ENCODE assay signal across 12 mouse cellular contexts in the genomic region with DNA sequence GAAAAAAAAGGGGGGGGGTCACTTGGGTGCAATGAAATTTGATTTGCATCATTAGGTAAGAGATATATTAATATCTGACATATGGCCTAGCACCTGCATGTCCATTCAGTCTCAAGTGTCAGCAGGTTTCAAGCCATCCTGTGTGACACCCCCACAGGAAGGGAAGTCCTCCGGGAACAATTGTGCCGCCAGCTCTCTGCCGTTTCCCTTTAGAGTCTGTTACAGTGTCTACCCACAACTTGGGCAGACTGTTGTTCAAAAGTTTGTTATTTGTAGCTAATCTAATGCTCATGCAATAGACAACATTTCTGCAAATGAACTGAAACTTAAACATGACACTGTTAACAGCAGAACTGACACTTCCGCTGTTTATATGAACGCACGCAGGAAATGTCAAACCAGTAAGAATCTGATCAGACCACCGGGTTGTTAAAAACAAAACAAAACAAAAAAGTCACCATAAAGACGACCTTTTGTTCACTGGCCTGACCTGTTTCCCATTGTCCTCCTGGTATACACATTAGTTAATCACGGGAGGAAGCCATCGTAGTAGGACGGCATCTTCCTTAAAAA. TPM values are rescaled to one million over a fixed set of nuclear protein-coding genes. Genes with fewer than 3 reads are reported as not detected.
DNase-seq lines count a peak whose midpoint lies in the region; ATAC-seq and TF ChIP-seq lines count a peak whose summit lies in the region.
"Had no signal": no experiment of that assay in that cellular context is flagged by ENCODE, and none has a peak within 500 bp of the region (broad histone marks: within the 10 kb centered on the region; RNA-seq: fewer than 3 reads in every experiment).

No protein-coding gene starts in this region.

- TF ChIP-seq CTCF in heart, adult 2 months (IDR thresholded peaks at IDR 0.05): no peak
- TF ChIP-seq CTCF in spleen, adult 2 months (IDR thresholded peaks at IDR 0.05; ENCODE audit: extremely low read depth, insufficient read depth, insufficient read length, insufficient replicate concordance): no peak
- TF ChIP-seq CTCF in stomach, postnatal 0 days (IDR thresholded peaks at IDR 0.05; ENCODE audit: low read depth): no peak

- no peak overlapping the region; the same call in 1 of the 2 replicates for H3K9ac ChIP-seq in heart, adult 2 months (ENCODE audit: low read depth, low read length)
- no peak overlapping the region for H3K9ac ChIP-seq in stomach, postnatal 0 days (ENCODE audit: low read length)
- no peak overlapping the region for H3K9ac ChIP-seq in forebrain, embryonic 16.5 days (replicated peaks; ENCODE audit: low read depth, low read length)
- H3K9ac ChIP-seq: embryonic facial prominence, embryonic 13.5 days had no signal

- H3K36me3 ChIP-seq in heart, adult 2 months (ENCODE audit: control insufficient read depth, insufficient read depth, low read length): no peaks in the 10 kb centered on the region
- no peaks in the 10 kb centered on the region for H3K36me3 ChIP-seq in spleen, adult 2 months (ENCODE audit: control insufficient read depth, insufficient read depth, low read length)
- no peaks in the 10 kb centered on the region for H3K36me3 ChIP-seq in stomach, postnatal 0 days (ENCODE audit: control insufficient read depth, insufficient read depth, low read length)
- no peaks in the 10 kb centered on the region for H3K36me3 ChIP-seq in forebrain, embryonic 16.5 days (ENCODE audit: control insufficient read depth, insufficient read depth)
- H3K36me3 ChIP-seq: embryonic facial prominence, embryonic 13.5 days; limb, embryonic 10.5 days had no signal

- H3K27me3 ChIP-seq in heart, adult 2 months (ENCODE audit: control insufficient read depth, insufficient read depth, low read length): no peaks in the 10 kb centered on the region
- H3K27me3 ChIP-seq in spleen, adult 2 months (ENCODE audit: control insufficient read depth, insufficient read depth, low read length): no peaks in the 10 kb centered on the region
- H3K27me3 ChIP-seq in stomach, postnatal 0 days (ENCODE audit: control insufficient read depth, insufficient read depth, low read length): no peaks in the 10 kb centered on the region
- H3K27me3 ChIP-seq in forebrain, embryonic 16.5 days (replicated peaks; ENCODE audit: control insufficient read depth, insufficient read depth, low read length): no peaks in the 10 kb centered on the region
- H3K27me3 ChIP-seq: embryonic facial prominence, embryonic 13.5 days had no signal

- no peaks in the 10 kb centered on the region for H3K9me3 ChIP-seq in stomach, postnatal 0 days (ENCODE audit: control insufficient read depth, low read length)
- H3K9me3 ChIP-seq in forebrain, embryonic 16.5 days (ENCODE audit: control insufficient read depth, low read length): no peaks in the 10 kb centered on the region
- H3K9me3 ChIP-seq: embryonic facial prominence, embryonic 13.5 days; limb, embryonic 10.5 days had no signal

- 38% methylated on average over 11 of the region's 11 CpGs for WGBS in heart, adult 2 months
- 2% methylated on average over 11 of the region's 11 CpGs for WGBS in spleen, adult 2 months
- WGBS in stomach, postnatal 0 days: 59% methylated on average over 11 of the region's 11 CpGs
- 73% methylated on average over 11 of the region's 11 CpGs for WGBS in forebrain, embryonic 16.5 days

- no peak; the same call in 1 of the 2 replicates for TF ChIP-seq POLR2A in heart, adult 2 months (IDR thresholded peaks at IDR 0.05; ENCODE audit: insufficient read depth, low read depth, low read length)
- TF ChIP-seq POLR2A in spleen, adult 2 months (IDR thresholded peaks at IDR 0.05; ENCODE audit: low read depth, low read length): no peak

- no peak for ATAC-seq in stomach, postnatal 0 days (ENCODE audit: low FRiP score, low TSS enrichment)
- ATAC-seq in forebrain, embryonic 16.5 days: no peak

- no peaks in the 10 kb centered on the region for H3K79me2 ChIP-seq in heart, adult 2 months (replicated peaks; ENCODE audit: control insufficient read depth, insufficient read depth, low read length)

- H3K4me3 ChIP-seq in heart, adult 2 months: peak overlapping the region; percentile 26; the same call in 1 of the 2 replicates
- H3K4me3 ChIP-seq in spleen, adult 2 months (ENCODE audit: extremely low read depth, insufficient read depth, insufficient read length): peak overlapping the region; percentile 19
- no peak overlapping the region for H3K4me3 ChIP-seq in stomach, postnatal 0 days (ENCODE audit: low read depth, low read length)
- H3K4me3 ChIP-seq in forebrain, embryonic 16.5 days (replicated peaks; ENCODE audit: low read length): no peak overlapping the region
- H3K4me3 ChIP-seq: embryonic facial prominence, embryonic 13.5 days; limb, embryonic 10.5 days had no signal

- H3K4me2 ChIP-seq in stomach, postnatal 0 days (replicated peaks; ENCODE audit: low read depth): no peak overlapping the region
- H3K4me2 ChIP-seq in forebrain, embryonic 16.5 days (ENCODE audit: low read length): no peak overlapping the region
- H3K4me2 ChIP-seq: embryonic facial prominence, embryonic 13.5 days had no signal

- TF ChIP-seq EP300 in heart, adult 2 months (IDR thresholded peaks at IDR 0.05; ENCODE audit: insufficient read depth, low read depth, low read length): peak; percentile 33; the same call in 1 of the 2 replicates
- no peak for TF ChIP-seq EP300 in stomach, postnatal 0 days (optimal IDR thresholded peaks at IDR 0.05)

- peak overlapping the region; percentile 72 for H3K27ac ChIP-seq in heart, adult 2 months
- H3K27ac ChIP-seq in spleen, adult 2 months (ENCODE audit: insufficient read depth, low read length): peak overlapping the region; percentile 82
- H3K27ac ChIP-seq in stomach, postnatal 0 days (replicated peaks): 0 out of 2 replicates have a peak overlapping the region, but pooled peaks have one; percentile 4
- no peak overlapping the region for H3K27ac ChIP-seq in forebrain, embryonic 16.5 days (ENCODE audit: low read length)
- H3K27ac ChIP-seq: embryonic facial prominence, embryonic 13.5 days; limb, embryonic 10.5 days had no signal

- intact Hi-C loops in heart, adult 2 months (cut with DNase I): loop anchor here (2.0 to 5.0 kb wide), 2 partner anchors 20 to 54 kb away; a partner anchor contains a TSS
- intact Hi-C loops in heart, postnatal 25 days (cut with DNase I): loop anchor here (5.0 kb wide), 1 partner anchor 99 kb away; no protein-coding TSS in a partner anchor

- DNase-seq in heart, adult 2 months: peak; percentile 50 to 59
- DNase-seq in heart, postnatal 25 days (ENCODE audit: low spot score): no peak
- DNase-seq in spleen, adult 2 months (ENCODE audit: low read depth in 1 of 2, low spot score in 2 of 2): no peak
- no peak for DNase-seq in spleen, adult 12 weeks (ENCODE audit: low spot score)
- DNase-seq in kidney, postnatal 36 days: peak; percentile 42 to 51
- no peak for DNase-seq in stomach, postnatal 0 days (ENCODE audit: low spot score)
- no peak for DNase-seq in cerebellum, adult 11 months
- DNase-seq: gastrocnemius, postnatal 25 days; right cerebral cortex, postnatal 14 days had no signal

- H3K4me1 ChIP-seq in heart, adult 2 months (ENCODE audit: control insufficient read depth, insufficient read depth, low read length): peaks cover 3% of the 10 kb centered on the region
- peaks cover 20% of the 10 kb centered on the region; the same call in 1 of the 2 replicates for H3K4me1 ChIP-seq in spleen, adult 2 months (ENCODE audit: control insufficient read depth, insufficient read depth, insufficient read length)
- no peaks in the 10 kb centered on the region for H3K4me1 ChIP-seq in stomach, postnatal 0 days (replicated peaks; ENCODE audit: control insufficient read depth, insufficient read depth)
- peaks cover 13% of the 10 kb centered on the region for H3K4me1 ChIP-seq in forebrain, embryonic 16.5 days (replicated peaks; ENCODE audit: control insufficient read depth, insufficient read depth, low read length)

RNA-seq across cellular contexts. Expression of a gene that starts 23.9 kb away (rescaled TPM):
- 10 to 100 TPM; 23.6 to 24.0 TPM for total RNA-seq in heart, adult 2 months (2021)
- 12.5 and 20.2 TPM in 2 replicates for polyA plus RNA-seq in heart, adult 2 months (2012; rRNA removed)
- 10 to 100 TPM; 30.5 to 39.7 TPM for total RNA-seq in heart, postnatal 25 days (2021)
- 22.3 and 25.4 TPM in 2 replicates for polyA plus RNA-seq in spleen, adult 2 months (2012; rRNA removed)
- polyA plus RNA-seq in stomach, postnatal 0 days (2015; fragmentation: Nextera tagmentation; extraction: Ambion mirVana): 18.3 and 19.2 TPM in 2 replicates
- 55.9 and 56.1 TPM in 2 replicates for polyA plus RNA-seq in forebrain, embryonic 16.5 days (2015; fragmentation: Nextera tagmentation; extraction: Ambion mirVana)

RNA-seq across cellular contexts. Expression of a gene that starts 55.2 kb away (rescaled TPM):
- 100 to 1,000 TPM in 1 of 2 experiments, 10 to 100 TPM in 1; 98.2 to 122 TPM for total RNA-seq in heart, adult 2 months (2021)
- 136 and 182 TPM in 2 replicates for polyA plus RNA-seq in heart, adult 2 months (2012; rRNA removed)
- total RNA-seq in heart, postnatal 25 days (2021): 100 to 1,000 TPM in 1 of 2 experiments, 10 to 100 TPM in 1; 97.5 to 105 TPM
- polyA plus RNA-seq in spleen, adult 2 months (2012; rRNA removed): 40.0 and 43.8 TPM in 2 replicates
- polyA plus RNA-seq in stomach, postnatal 0 days (2015; fragmentation: Nextera tagmentation; extraction: Ambion mirVana): 52.3 and 55.4 TPM in 2 replicates
- polyA plus RNA-seq in forebrain, embryonic 16.5 days (2015; fragmentation: Nextera tagmentation; extraction: Ambion mirVana): 8.9 and 10.7 TPM in 2 replicates

Comparison
In these comparisons a context has a peak if more than half of its experiments do, and no peak if none do; other contexts are left out.
1. DNase-seq: peak in heart, adult 2 months (2 of 2) and kidney, postnatal 36 days (2 of 2); none in heart, postnatal 25 days (single experiment), spleen, adult 2 months (0 of 2), spleen, adult 12 weeks (single experiment), stomach, postnatal 0 days (single experiment) and cerebellum, adult 11 months (single experiment).
2. H3K4me3 ChIP-seq: peak in heart, adult 2 months (single experiment) and spleen, adult 2 months (single experiment); none in stomach, postnatal 0 days (single experiment) and forebrain, embryonic 16.5 days (single experiment).